Mouse (Mus musculus): ENCODE data around the gene Wnt11. TPM values are rescaled to one million over a fixed set of nuclear protein-coding genes. Genes with fewer than 3 reads are reported as not detected.
A peak's percentile ranks its signal among the peaks of the same experiment; 100 is the strongest.

Wnt11 gene
- not detected in 2 replicates for total RNA-seq (2017)

- no peak for ATAC-seq (replicated peaks; ENCODE audit: low read depth, poor library complexity, severe bottlenecking)
Observed at GRCm38 (mm10) chr7:98834711-98835321, at the start of gene Wnt11. Gene Wnt11, plus strand, starts transcription at chr7:98835112.

GRCm38 (mm10) chr7:98786792-98787612 is 47.9 kb upstream of the Wnt11 start:
- peak; percentile 69 for ATAC-seq (replicated peaks; ENCODE audit: low read depth, poor library complexity, severe bottlenecking)

GRCm38 (mm10) chr7:98788721-98789120 is 46.2 kb upstream of the Wnt11 start:
- no peak for ATAC-seq (replicated peaks; ENCODE audit: low read depth, poor library complexity, severe bottlenecking)

- no peak for ATAC-seq (replicated peaks; ENCODE audit: low read depth, poor library complexity, severe bottlenecking)
Observed at GRCm38 (mm10) chr7:98789121-98789520, 45.8 kb upstream of the Wnt11 start.

- no peak for ATAC-seq (replicated peaks; ENCODE audit: low read depth, poor library complexity, severe bottlenecking)
Observed at GRCm38 (mm10) chr7:98791864-98792263, 43.0 kb upstream of the Wnt11 start.

DNA sequence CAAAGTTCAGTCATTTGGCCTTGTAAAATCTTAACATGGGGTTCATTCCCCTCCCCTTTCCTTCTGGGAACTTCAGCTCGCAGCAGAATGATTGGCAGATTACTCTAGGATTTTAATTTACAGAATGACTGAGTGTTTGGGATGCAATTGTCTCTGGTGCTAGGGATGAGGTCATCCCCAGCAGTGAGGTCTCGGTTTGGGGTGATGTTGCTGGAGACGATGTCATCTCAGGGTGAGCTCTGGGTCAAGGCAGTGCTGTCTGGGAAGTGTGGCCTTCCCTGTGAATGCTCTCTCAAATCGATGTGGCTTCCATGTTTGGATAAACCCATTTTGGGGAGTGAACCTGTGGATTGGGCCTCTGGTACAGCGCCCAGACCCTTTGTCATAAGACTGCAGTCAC is 41.1 kb upstream of the Wnt11 start:
- ATAC-seq (replicated peaks; ENCODE audit: low read depth, poor library complexity, severe bottlenecking): no peak

DNA sequence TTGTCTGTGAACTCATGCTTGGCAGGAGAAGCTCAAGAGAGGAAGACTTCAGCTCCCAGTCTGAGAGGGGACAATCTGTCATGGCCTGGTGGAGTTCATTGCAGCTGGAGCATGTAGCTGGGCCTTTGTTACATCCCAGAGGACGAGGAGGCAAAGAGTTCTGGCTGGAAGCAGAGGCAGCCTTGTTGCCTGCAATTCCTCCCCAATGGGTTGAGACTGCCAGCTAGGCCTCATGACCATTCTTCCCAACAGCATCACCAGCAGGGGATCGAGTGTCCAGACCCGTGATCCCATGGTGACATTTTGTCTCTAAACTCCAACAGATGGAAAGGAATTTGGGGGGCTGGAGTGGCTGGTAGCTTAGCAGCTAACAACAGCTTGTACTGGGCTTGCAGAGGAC is 40.5 kb upstream of the Wnt11 start:
- no peak for ATAC-seq (replicated peaks; ENCODE audit: low read depth, poor library complexity, severe bottlenecking)

DNA sequence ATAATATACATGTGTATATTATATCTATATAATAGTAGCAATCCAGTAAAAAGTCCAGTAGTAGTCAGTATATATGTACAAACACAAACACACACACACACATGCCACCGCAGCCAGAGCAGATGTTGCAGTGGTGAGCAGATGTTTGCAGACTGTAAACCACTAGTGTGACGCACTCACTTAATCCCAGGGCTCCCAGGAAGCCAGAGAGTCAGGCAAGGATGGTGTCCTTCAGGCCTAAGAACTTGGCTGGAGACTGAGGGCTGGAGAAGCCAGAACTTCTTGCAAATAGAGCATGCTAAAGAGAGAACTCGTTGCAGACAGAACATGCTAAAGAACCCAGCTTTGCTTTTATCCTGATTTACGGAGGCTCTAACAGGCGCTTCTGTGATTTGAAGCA is 39.3 kb upstream of the Wnt11 start:
- ATAC-seq (replicated peaks; ENCODE audit: low read depth, poor library complexity, severe bottlenecking): no peak

DNA sequence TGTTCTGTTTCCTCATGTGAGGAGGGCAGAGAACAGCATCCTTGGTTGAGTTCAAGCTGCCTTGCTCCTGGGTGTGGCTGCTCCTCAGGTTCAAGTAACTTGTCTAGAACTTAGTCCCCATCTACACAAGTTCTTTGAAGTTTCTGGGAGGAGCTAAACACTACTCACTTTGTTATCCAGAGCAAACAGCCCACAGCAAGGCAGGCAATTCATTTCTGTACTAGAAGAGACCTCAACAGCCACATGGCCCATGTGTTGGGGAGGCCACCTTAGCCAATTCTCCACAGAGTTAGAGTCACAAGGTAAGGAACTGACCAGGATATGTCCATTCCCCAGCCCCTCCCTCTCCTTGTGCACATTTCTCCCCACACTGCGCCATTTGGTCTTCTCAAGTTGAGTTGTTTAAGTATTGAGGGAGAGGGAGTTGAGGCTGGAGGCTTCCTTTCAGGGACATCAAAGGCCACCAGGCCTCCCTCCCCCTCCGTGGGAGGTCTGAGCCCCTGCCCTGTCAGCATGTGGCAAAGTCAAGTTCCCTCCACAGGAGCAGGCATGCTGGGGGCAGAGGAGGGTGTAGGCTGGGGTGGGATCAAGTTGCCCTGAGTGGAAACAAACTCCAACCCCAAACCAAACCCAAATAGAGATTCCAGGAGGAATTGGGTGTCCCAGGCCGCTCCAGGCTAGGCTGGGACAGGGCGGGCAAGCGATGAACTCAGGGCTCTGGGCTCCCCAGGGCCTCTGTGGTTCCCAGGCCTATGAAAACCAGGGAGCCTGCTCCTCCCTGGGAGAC is 37.4 kb upstream of the Wnt11 start:
- no peak for ATAC-seq (replicated peaks; ENCODE audit: low read depth, poor library complexity, severe bottlenecking)

DNA sequence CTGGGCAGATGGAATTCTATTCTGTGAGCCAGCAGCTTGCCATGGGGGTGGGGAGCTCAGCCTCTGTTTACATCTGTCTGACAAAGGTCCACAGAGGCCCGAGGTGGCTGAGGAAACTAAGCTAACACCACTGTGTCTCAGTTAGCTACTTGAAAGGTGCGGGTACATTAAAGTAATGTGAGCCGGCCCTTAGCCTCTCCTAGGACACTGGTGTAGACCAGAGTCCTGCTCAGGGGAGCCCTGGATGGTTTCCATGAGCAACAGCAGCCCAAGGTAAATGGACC is 36.8 kb upstream of the Wnt11 start:
- no peak for ATAC-seq (replicated peaks; ENCODE audit: low read depth, poor library complexity, severe bottlenecking)

DNA sequence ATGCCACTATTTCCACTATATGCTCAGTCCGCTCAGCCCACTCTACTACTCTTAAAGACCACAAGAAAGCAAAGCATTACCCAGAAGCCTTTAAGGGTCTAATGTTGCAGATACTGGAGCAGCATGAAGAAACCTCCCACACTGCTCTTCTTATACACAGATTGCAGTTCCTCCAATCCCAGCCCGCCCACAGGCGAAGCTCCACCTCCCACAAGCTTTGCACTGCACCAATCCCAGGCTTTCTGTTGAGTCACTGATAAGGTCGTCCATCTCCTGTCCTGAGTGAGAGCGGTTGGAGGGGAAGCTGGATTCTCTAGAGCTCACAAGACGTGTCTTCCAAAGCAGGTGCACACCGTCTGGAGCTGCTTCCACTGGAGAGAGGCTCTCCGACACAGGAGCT is 34.5 kb upstream of the Wnt11 start:
- ATAC-seq (replicated peaks; ENCODE audit: low read depth, poor library complexity, severe bottlenecking): no peak

- ATAC-seq (replicated peaks; ENCODE audit: low read depth, poor library complexity, severe bottlenecking): no peak
Observed at GRCm38 (mm10) chr7:98801086-98801485, 33.8 kb upstream of the Wnt11 start.

GRCm38 (mm10) chr7:98803181-98803580 is 31.7 kb upstream of the Wnt11 start:
- peak; percentile 45 for ATAC-seq (replicated peaks; ENCODE audit: low read depth, poor library complexity, severe bottlenecking)

GRCm38 (mm10) chr7:98804841-98805772 is 29.8 kb upstream of the Wnt11 start:
- peak; percentile 83 for ATAC-seq (replicated peaks; ENCODE audit: low read depth, poor library complexity, severe bottlenecking)

- no peak for ATAC-seq (replicated peaks; ENCODE audit: low read depth, poor library complexity, severe bottlenecking)
Observed at GRCm38 (mm10) chr7:98806961-98807360, 28.0 kb upstream of the Wnt11 start.

DNA sequence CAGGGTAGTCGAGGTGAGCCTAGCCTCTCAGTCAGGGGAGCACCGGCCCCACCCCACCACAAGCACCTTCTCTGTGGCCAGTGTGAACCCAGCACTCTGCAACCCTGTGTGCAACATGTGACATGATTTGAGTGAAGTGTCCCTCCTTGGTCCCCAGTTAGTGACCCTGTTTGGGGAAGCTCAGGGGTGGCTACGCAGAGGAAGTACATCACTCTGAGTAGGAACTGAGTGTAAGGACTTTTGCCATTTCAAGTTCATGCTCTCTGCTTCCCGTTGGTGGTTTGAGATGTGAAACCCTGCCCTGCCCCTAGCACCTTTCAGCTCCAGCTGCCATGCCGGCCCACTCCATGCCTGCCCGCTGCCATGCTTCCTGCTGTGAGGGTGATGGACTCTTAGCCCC is 25.5 kb upstream of the Wnt11 start:
- peak; percentile 53 for ATAC-seq (replicated peaks; ENCODE audit: low read depth, poor library complexity, severe bottlenecking)

DNA sequence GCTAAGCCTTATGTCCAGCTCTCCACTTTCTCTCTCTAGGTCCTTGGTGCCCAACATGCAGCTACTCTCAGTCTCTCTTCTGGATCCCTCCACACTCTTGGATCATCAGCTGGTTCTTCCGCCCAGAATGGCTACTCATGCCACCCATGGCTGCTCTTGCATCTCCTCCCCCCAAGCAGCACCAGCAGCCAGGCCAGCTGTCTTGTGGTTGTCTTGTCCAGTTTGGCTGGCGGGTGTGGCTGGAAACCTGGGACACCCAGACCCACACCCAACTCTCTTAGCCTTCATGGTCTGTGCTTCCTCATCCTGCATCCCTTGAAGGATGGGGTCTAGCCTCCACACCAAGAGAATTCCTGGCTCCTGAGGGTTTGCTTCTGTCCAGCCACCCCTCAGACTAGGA is 24.3 kb upstream of the Wnt11 start:
- no peak for ATAC-seq (replicated peaks; ENCODE audit: low read depth, poor library complexity, severe bottlenecking)

DNA sequence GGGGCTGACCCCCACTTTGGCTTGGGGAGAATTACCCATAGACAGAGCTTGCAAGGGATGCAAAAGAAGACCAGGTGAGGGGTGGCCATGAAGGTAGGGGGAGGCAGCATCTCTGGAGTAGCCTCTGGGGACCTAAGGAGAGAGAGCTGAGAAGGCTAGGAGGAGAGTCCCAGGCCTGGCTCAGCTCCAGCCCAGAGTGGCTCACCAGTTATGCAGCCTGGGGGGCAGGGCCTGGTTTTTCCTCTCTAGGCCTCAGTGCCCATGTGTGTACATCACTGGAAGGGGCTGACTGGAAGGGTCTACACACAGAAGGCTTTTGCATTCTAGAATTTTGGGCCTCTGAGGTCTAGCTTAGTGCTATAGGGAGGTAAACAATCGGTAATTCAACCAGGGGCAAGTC is 14.4 kb upstream of the Wnt11 start:
- no peak for ATAC-seq (replicated peaks; ENCODE audit: low read depth, poor library complexity, severe bottlenecking)

DNA sequence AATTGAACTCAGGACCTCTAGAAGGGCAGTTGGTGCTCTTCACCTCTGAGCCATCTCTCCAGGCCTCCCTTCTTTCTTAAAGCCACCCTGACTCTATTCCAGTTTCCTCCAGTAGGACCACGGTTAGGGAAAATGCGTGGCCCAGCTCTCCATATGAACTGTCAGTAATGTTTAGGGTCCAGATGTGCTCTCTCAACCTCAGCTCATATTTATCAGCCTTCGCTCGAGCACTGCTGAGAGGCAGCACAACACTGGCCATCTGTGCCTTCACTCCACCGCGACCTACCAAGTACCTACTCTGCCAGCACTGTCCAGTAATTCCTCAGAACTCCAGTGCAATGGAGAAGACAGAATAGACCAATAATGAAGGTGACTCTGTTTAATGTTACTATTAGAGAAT is 12.0 kb upstream of the Wnt11 start:
- ATAC-seq (replicated peaks; ENCODE audit: low read depth, poor library complexity, severe bottlenecking): no peak

Data from common myeloid progenitor, adult 5-6 weeks (primary cell).